Mouse (Mus musculus): ENCODE measurements at regions not wholly inside any gene's neighbourhood (a gene's known extent, or its start where the extent isn't known, plus 50 kb on each side); places are given as distances from the start of the nearest gene placed in this dataset.
A peak's percentile ranks its signal among the peaks of the same experiment; 100 is the strongest.

DNA sequence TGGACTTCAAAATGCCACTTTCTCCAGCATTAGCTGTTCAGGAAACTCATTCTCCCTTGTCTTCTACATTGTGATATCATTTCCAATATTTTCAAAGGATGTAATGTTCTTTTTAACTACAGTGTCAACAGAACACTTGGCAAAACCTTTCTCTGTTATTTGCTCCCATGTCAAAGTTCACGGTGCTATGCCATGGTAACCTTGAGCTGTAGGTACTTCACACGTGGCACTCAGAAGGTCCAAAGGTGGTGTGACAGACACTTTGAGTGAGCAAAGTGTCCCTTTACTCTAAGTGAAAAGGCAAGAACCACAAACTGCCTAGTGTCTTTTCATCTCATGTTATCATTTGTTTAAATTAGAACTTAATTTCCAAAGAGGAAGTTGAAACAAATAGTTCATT is 53.3 kb upstream of the Tram2 start:
- DNase-seq (ENCODE audit: low read depth): no peak

- DNase-seq (ENCODE audit: low read depth): no peak
Observed at GRCm38 (mm10) chr1:21146961-21147360, 67.9 kb upstream of the Tram2 start.

DNA sequence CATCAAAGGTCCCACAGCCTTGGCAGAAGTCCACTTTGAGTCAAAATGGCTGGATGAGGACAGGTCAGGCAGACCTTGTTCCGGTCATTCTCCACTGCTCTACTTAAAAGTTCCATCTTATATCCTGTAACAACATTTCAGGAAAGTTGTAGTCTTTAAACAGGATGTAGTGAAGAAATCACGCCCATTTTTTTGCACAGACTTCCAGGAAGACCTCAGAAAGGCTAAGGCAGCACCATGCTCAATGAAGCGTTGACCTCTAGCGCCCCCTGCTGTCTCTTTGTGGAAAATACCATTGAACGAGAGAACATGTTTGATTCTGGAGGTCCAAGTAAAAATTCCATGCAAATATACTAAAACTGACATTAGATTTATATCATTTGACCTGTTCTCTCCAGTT is 56.6 kb upstream of the Tmem14a start:
- peak; percentile 62 for DNase-seq (ENCODE audit: low read depth)

DNA sequence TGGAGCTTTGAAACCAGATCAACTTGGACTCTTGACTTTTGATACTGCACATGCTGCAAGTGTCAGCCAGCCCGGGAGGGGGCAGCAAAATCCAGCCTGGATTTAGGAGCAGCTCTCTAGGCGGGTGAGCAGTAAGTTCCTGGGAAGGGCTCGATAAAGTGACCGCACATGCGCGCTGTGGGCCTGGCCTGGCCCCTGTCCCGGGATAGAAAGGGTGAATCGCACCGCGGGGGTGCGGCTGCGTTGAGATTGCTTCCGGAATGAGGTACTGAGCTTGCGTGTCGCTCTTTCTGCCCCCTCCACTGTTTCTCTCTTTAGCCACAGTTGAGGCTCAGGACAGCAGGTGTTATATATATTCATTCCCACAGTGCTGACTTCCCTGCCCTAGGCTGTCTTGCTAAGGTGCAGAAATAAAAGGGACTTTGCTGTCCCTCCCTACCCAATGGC is 52.1 kb upstream of the Tmem14a start:
- peak; percentile 73 for DNase-seq (ENCODE audit: low read depth)

- no peak for DNase-seq (ENCODE audit: low read depth)
Observed at GRCm38 (mm10) chr1:21166762-21167161, 51.6 kb upstream of the Tmem14a start.

All from fibroblast of lung, adult 2 months (primary cell).